Mouse (Mus musculus) natural killer cell, adult 2 months (primary cell): ENCODE results near the gene Sap30.

ENCODE experiments used
- DNase-seq, 2 experiments: peaks; one replicate each; pipeline ENCODE4 v3.0.0; 2022; ENCODE audit warnings: low spot score in 2 of 2

Gene Sap30

GRCm38 (mm10) chr8:57436437-57436796 lies 51.2 kb downstream of the Sap30 start:
- no peak for DNase-seq

- DNase-seq = no peak
Observed at GRCm38 (mm10) chr8:57435768-57436436, 51.8 kb downstream of the Sap30 start.

- DNase-seq = no peak
Observed at GRCm38 (mm10) chr8:57432802-57433201, 54.9 kb downstream of the Sap30 start.
